Mouse (Mus musculus) brain, embryonic 14.5 days (tissue): Measurements from ENCODE around the gene Vrk3.

Experiments used
- CTCF ChIP-seq: fragments of 200-500 bp; IDR thresholded peaks from 2 replicates; pipeline ENCODE4 v1.5.1; 2012; ENCODE audit warnings: inconsistent platforms, mild to moderate bottlenecking, moderate library complexity, borderline replicate concordance; ENCODE audit not compliant: insufficient read depth, insufficient read length; ENCODE audit errors: extremely low read depth
- POLR2A ChIP-seq: fragments of 200-500 bp; IDR thresholded peaks from 2 replicates; pipeline ENCODE4 v1.6.1; 2012; ENCODE audit warnings: mild to moderate bottlenecking, inconsistent platforms, borderline replicate concordance; ENCODE audit not compliant: poor library complexity, insufficient read depth, insufficient read length, severe bottlenecking; ENCODE audit errors: extremely low read depth

- no peak for TF ChIP-seq CTCF
- no peak for TF ChIP-seq POLR2A
Observed at GRCm38 (mm10) chr7:44702985-44703384, 45.2 kb upstream of the Vrk3 start.
